Mouse (Mus musculus): ENCODE data around the gene Farp2. TPM values are rescaled to one million over a fixed set of nuclear protein-coding genes. Genes with fewer than 3 reads are reported as not detected.

The Farp2 gene
- polyA plus RNA-seq, 1 experiment from 2014 or later = 3.8 TPM

- peak overlapping the region; percentile 91 for H3K4me2 ChIP-seq (ENCODE audit: low read length)
- ATAC-seq = peak; percentile 99
- under 1% methylated on average over 43 of the region's 44 CpGs for WGBS
- H3K4me3 ChIP-seq (ENCODE audit: low read depth, low read length) = peak overlapping the region; percentile 97
- H3K9ac ChIP-seq (ENCODE audit: low read depth, low read length) = peak overlapping the region; percentile 95
- H3K27me3 ChIP-seq (ENCODE audit: control insufficient read depth, insufficient read depth, low read depth, low read length) = no peaks in the 10 kb centered on the region
- H3K27ac ChIP-seq (ENCODE audit: low read length) = peak overlapping the region; percentile 93
- H3K4me1 ChIP-seq (ENCODE audit: control insufficient read depth, insufficient read depth, low read length) = peaks cover 22% of the 10 kb centered on the region
- no peaks in the 10 kb centered on the region for H3K9me3 ChIP-seq (replicated peaks; ENCODE audit: control insufficient read depth, low read length, poor library complexity, severe bottlenecking)
- no peaks in the 10 kb centered on the region for H3K36me3 ChIP-seq (ENCODE audit: control insufficient read depth, insufficient read depth, low read length)
Observed at GRCm38 (mm10) chr1:93635580-93636192, 123.8 kb downstream of the Farp2 start.

- H3K27ac ChIP-seq (ENCODE audit: low read length) = peak overlapping the region; percentile 92
- H3K4me1 ChIP-seq (ENCODE audit: control insufficient read depth, insufficient read depth, low read length) = peaks cover 22% of the 10 kb centered on the region
- no peaks in the 10 kb centered on the region for H3K36me3 ChIP-seq (ENCODE audit: control insufficient read depth, insufficient read depth, low read length)
- peak overlapping the region; percentile 97 for H3K4me3 ChIP-seq (ENCODE audit: low read depth, low read length)
- H3K9ac ChIP-seq (ENCODE audit: low read depth, low read length) = peak overlapping the region; percentile 72
- peak; percentile 44 for ATAC-seq
- WGBS = 28% methylated on average over 7 of the region's 7 CpGs
- H3K4me2 ChIP-seq (ENCODE audit: low read length) = peak overlapping the region; percentile 91
- no peaks in the 10 kb centered on the region for H3K9me3 ChIP-seq (replicated peaks; ENCODE audit: control insufficient read depth, low read length, poor library complexity, severe bottlenecking)
- H3K27me3 ChIP-seq (ENCODE audit: control insufficient read depth, insufficient read depth, low read depth, low read length) = no peaks in the 10 kb centered on the region
Observed at GRCm38 (mm10) chr1:93636211-93636897, 124.5 kb downstream of the Farp2 start.

- Histone ChIP-seq H3K4me2 (ENCODE audit: low read length) (no peak overlapping the region), H3K9me3 (replicated peaks; ENCODE audit: control insufficient read depth, low read length, poor library complexity, severe bottlenecking) (no peaks in the 10 kb centered on the region), H3K27ac (ENCODE audit: low read length) (no peak overlapping the region), H3K9ac (ENCODE audit: low read depth, low read length) (no peak overlapping the region), H3K4me1 (ENCODE audit: control insufficient read depth, insufficient read depth, low read length) (no peaks in the 10 kb centered on the region), H3K4me3 (ENCODE audit: low read depth, low read length) (no peak overlapping the region), H3K27me3 (ENCODE audit: control insufficient read depth, insufficient read depth, low read depth, low read length) (no peaks in the 10 kb centered on the region), H3K36me3 (ENCODE audit: control insufficient read depth, insufficient read depth, low read length) (no peaks in the 10 kb centered on the region)
- 89% methylated on average over 2 of the region's 2 CpGs for WGBS
- no peak for ATAC-seq
Observed at GRCm38 (mm10) chr1:93641978-93642377, 130.1 kb downstream of the Farp2 start.

- ATAC-seq = no peak
- Histone ChIP-seq H3K36me3 (ENCODE audit: control insufficient read depth, insufficient read depth, low read length) (no peaks in the 10 kb centered on the region), H3K27me3 (ENCODE audit: control insufficient read depth, insufficient read depth, low read depth, low read length) (no peaks in the 10 kb centered on the region), H3K4me2 (ENCODE audit: low read length) (no peak overlapping the region), H3K4me1 (ENCODE audit: control insufficient read depth, insufficient read depth, low read length) (no peaks in the 10 kb centered on the region), H3K4me3 (ENCODE audit: low read depth, low read length) (no peak overlapping the region), H3K9me3 (replicated peaks; ENCODE audit: control insufficient read depth, low read length, poor library complexity, severe bottlenecking) (no peaks in the 10 kb centered on the region), H3K9ac (ENCODE audit: low read depth, low read length) (no peak overlapping the region), H3K27ac (ENCODE audit: low read length) (no peak overlapping the region)
- 95% methylated on average over 2 of the region's 2 CpGs for WGBS
Observed at GRCm38 (mm10) chr1:93642692-93643091, 130.8 kb downstream of the Farp2 start.

GRCm38 (mm10) chr1:93649604-93650172, 137.8 kb downstream of the Farp2 start:
- H3K9me3 ChIP-seq (replicated peaks; ENCODE audit: control insufficient read depth, low read length, poor library complexity, severe bottlenecking) = peaks cover 3% of the 10 kb centered on the region; the same call in 1 of the 2 replicates
- H3K4me2 ChIP-seq (ENCODE audit: low read length) = no peak overlapping the region
- no peaks in the 10 kb centered on the region for H3K4me1 ChIP-seq (ENCODE audit: control insufficient read depth, insufficient read depth, low read length)
- no peak overlapping the region for H3K4me3 ChIP-seq (ENCODE audit: low read depth, low read length)
- H3K36me3 ChIP-seq (ENCODE audit: control insufficient read depth, insufficient read depth, low read length) = no peaks in the 10 kb centered on the region
- H3K27me3 ChIP-seq (ENCODE audit: control insufficient read depth, insufficient read depth, low read depth, low read length) = no peaks in the 10 kb centered on the region
- no peak overlapping the region for H3K27ac ChIP-seq (ENCODE audit: low read length)
- no peak for ATAC-seq
- 72% methylated on average over 5 of the region's 5 CpGs for WGBS
- H3K9ac ChIP-seq (ENCODE audit: low read depth, low read length) = no peak overlapping the region

- Histone ChIP-seq H3K4me1 (ENCODE audit: control insufficient read depth, insufficient read depth, low read length) (no peaks in the 10 kb centered on the region), H3K4me2 (ENCODE audit: low read length) (no peak overlapping the region), H3K27ac (ENCODE audit: low read length) (no peak overlapping the region), H3K9me3 (replicated peaks; ENCODE audit: control insufficient read depth, low read length, poor library complexity, severe bottlenecking) (peaks cover 3% of the 10 kb centered on the region; the same call in 1 of the 2 replicates), H3K27me3 (ENCODE audit: control insufficient read depth, insufficient read depth, low read depth, low read length) (no peaks in the 10 kb centered on the region), H3K9ac (ENCODE audit: low read depth, low read length) (no peak overlapping the region), H3K36me3 (ENCODE audit: control insufficient read depth, insufficient read depth, low read length) (no peaks in the 10 kb centered on the region), H3K4me3 (ENCODE audit: low read depth, low read length) (no peak overlapping the region)
- 55% methylated on average over 2 of the region's 2 CpGs for WGBS
- ATAC-seq = no peak
Observed at GRCm38 (mm10) chr1:93654275-93654674, 142.4 kb downstream of the Farp2 start.

GRCm38 (mm10) chr1:93654798-93655197, 142.9 kb downstream of the Farp2 start:
- no peaks in the 10 kb centered on the region for H3K36me3 ChIP-seq (ENCODE audit: control insufficient read depth, insufficient read depth, low read length)

GRCm38 (mm10) chr1:93656325-93657024, 144.6 kb downstream of the Farp2 start:
- Histone ChIP-seq H3K4me2 (ENCODE audit: low read length) (no peak overlapping the region), H3K9ac (ENCODE audit: low read depth, low read length) (no peak overlapping the region), H3K27ac (ENCODE audit: low read length) (no peak overlapping the region), H3K27me3 (ENCODE audit: control insufficient read depth, insufficient read depth, low read depth, low read length) (no peaks in the 10 kb centered on the region), H3K36me3 (ENCODE audit: control insufficient read depth, insufficient read depth, low read length) (no peaks in the 10 kb centered on the region), H3K4me3 (ENCODE audit: low read depth, low read length) (no peak overlapping the region), H3K4me1 (ENCODE audit: control insufficient read depth, insufficient read depth, low read length) (no peaks in the 10 kb centered on the region), H3K9me3 (replicated peaks; ENCODE audit: control insufficient read depth, low read length, poor library complexity, severe bottlenecking) (peaks cover 3% of the 10 kb centered on the region; the same call in 1 of the 2 replicates)
- WGBS = 76% methylated on average over 7 of the region's 7 CpGs
- ATAC-seq = no peak

More at GRCm38 (mm10) chr1:93654798-93655197, 142.9 kb downstream of the Farp2 start:
- H3K9me3 ChIP-seq (replicated peaks; ENCODE audit: control insufficient read depth, low read length, poor library complexity, severe bottlenecking) = peaks cover 3% of the 10 kb centered on the region; the same call in 1 of the 2 replicates
- H3K9ac ChIP-seq (ENCODE audit: low read depth, low read length) = no peak overlapping the region
- WGBS = 80% methylated on average over 2 of the region's 2 CpGs
- no peak overlapping the region for H3K4me2 ChIP-seq (ENCODE audit: low read length)
- no peaks in the 10 kb centered on the region for H3K27me3 ChIP-seq (ENCODE audit: control insufficient read depth, insufficient read depth, low read depth, low read length)
- no peak overlapping the region for H3K4me3 ChIP-seq (ENCODE audit: low read depth, low read length)
- no peaks in the 10 kb centered on the region for H3K4me1 ChIP-seq (ENCODE audit: control insufficient read depth, insufficient read depth, low read length)
- ATAC-seq = no peak
- no peak overlapping the region for H3K27ac ChIP-seq (ENCODE audit: low read length)

Data from midbrain, embryonic 16.5 days (tissue).